Mouse (Mus musculus) ES-E14 (cell line): ENCODE measurements at regions not wholly inside any gene's neighbourhood (a gene's known extent, or its start where the extent isn't known, plus 50 kb on each side); places are given as distances from the start of the nearest gene placed in this dataset.

Source experiments
- CHD2 ChIP-seq: IDR thresholded peaks from 2 replicates; pipeline ENCODE4 v1.6.1; 2014; ENCODE audit warnings: mild to moderate bottlenecking, low read depth, low read length, inconsistent platforms
- HCFC1 ChIP-seq: IDR thresholded peaks from 2 replicates; pipeline ENCODE4 v1.6.1; 2012; ENCODE audit warnings: low read length, inconsistent platforms, borderline replicate concordance; ENCODE audit not compliant: insufficient read depth
- MAFK ChIP-seq: IDR thresholded peaks from 2 replicates; pipeline ENCODE4 v1.6.1; 2014; ENCODE audit warnings: mild to moderate bottlenecking, low read depth, low read length, inconsistent platforms; ENCODE audit not compliant: insufficient read depth
- ZC3H11A ChIP-seq: IDR thresholded peaks from 2 replicates; pipeline ENCODE4 v1.6.1; 2012; ENCODE audit warnings: low read depth, mild to moderate bottlenecking, inconsistent platforms, low read length, borderline replicate concordance
- ZNF384 ChIP-seq: IDR thresholded peaks from 2 replicates; pipeline ENCODE4 v1.6.1; 2012; ENCODE audit warnings: low read depth, low read length, inconsistent platforms

- TF ChIP-seq MAFK (no peak), HCFC1 (no peak), CHD2 (no peak), ZC3H11A (no peak), ZNF384 (no peak)
Measured at GRCm38 (mm10) chr3:18634855-18635254, 686.6 kb downstream of the Cypt12 start.
